Mouse (Mus musculus) intestine, embryonic 14.5 days (tissue): ENCODE data around the gene Cdk5rap3. TPM values are rescaled to one million over a fixed set of nuclear protein-coding genes. Genes with fewer than 3 reads are reported as not detected.
A peak's percentile ranks its signal among the peaks of the same experiment; 100 is the strongest.

ENCODE experiments used
- ATAC-seq: fragments of 200-750 bp; cut with Nextera tagmentation; replicated peaks from 2 replicates; pipeline ENCODE4 v1.8.0; 2017; ENCODE audit warnings: low read depth, moderate number of reproducible peaks, moderate TSS enrichment, moderate library complexity; ENCODE audit not compliant: low FRiP score, low TSS enrichment
- DNase-seq: peaks from one replicate; pipeline ENCODE4 v3.0.0-alpha.2; 2018; ENCODE audit warnings: low spot score
- H3K27ac ChIP-seq: fragments of 300-500 bp; sonication (generic); 2 replicates; pipeline ENCODE4 v1.5.1; 2014; ENCODE audit warnings: low read depth, mild to moderate bottlenecking, control low read depth
- H3K27me3 ChIP-seq: fragments of 300-500 bp; sonication (generic); replicated peaks from 2 replicates; pipeline ENCODE4 v1.6.1; 2014; ENCODE audit warnings: low read length, control low read depth; ENCODE audit not compliant: control insufficient read depth, insufficient read depth
- H3K36me3 ChIP-seq: fragments of 300-500 bp; sonication (generic); 2 replicates; pipeline ENCODE4 v1.6.1; 2014; ENCODE audit warnings: low read length, control low read depth; ENCODE audit not compliant: control insufficient read depth, insufficient read depth
- H3K4me1 ChIP-seq: fragments of 300-500 bp; sonication (generic); replicated peaks from 2 replicates; pipeline ENCODE4 v1.6.1; 2014; ENCODE audit warnings: low read length, control low read depth, mixed read lengths; ENCODE audit not compliant: control insufficient read depth, insufficient read depth
- H3K4me2 ChIP-seq: fragments of 300-500 bp; sonication (generic); 2 replicates; pipeline ENCODE4 v1.6.1; 2014; ENCODE audit warnings: low read length
- H3K4me3 ChIP-seq: fragments of 300-500 bp; sonication (generic); 2 replicates; pipeline ENCODE4 v1.5.1; 2014; ENCODE audit warnings: low read depth, low read length, control low read depth, mixed read lengths
- H3K9ac ChIP-seq: fragments of 300-500 bp; sonication (generic); 2 replicates; pipeline ENCODE4 v1.6.1; 2014; ENCODE audit warnings: mild to moderate bottlenecking, low read length
- H3K9me3 ChIP-seq: fragments of 300-500 bp; sonication (generic); 2 replicates; pipeline ENCODE4 v1.6.1; 2016; ENCODE audit warnings: low read length, control low read depth; ENCODE audit not compliant: control insufficient read depth
- WGBS: fragments of 180-500 bp; shearing (Covaris S2); extraction: QIAGEN DNeasy Blood & Tissue Kit; methylation state at CpG from one replicate; pipeline ENCODE4 v1.1.7; 2014; 5-methylcytosine and 5-hydroxymethylcytosine counted together
- polyA plus RNA-seq: library from polyadenylated mRNA; unstranded; fragments of >200 nt; fragmentation: Nextera tagmentation; extraction: Ambion mirVana; gene quantifications from 2 replicates; pipeline ENCODE4 v1.2.1, GENCODE M21; 2014

Gene Cdk5rap3
- polyA plus RNA-seq, 1 experiment from 2014 or later: 64.2 TPM

DNA sequence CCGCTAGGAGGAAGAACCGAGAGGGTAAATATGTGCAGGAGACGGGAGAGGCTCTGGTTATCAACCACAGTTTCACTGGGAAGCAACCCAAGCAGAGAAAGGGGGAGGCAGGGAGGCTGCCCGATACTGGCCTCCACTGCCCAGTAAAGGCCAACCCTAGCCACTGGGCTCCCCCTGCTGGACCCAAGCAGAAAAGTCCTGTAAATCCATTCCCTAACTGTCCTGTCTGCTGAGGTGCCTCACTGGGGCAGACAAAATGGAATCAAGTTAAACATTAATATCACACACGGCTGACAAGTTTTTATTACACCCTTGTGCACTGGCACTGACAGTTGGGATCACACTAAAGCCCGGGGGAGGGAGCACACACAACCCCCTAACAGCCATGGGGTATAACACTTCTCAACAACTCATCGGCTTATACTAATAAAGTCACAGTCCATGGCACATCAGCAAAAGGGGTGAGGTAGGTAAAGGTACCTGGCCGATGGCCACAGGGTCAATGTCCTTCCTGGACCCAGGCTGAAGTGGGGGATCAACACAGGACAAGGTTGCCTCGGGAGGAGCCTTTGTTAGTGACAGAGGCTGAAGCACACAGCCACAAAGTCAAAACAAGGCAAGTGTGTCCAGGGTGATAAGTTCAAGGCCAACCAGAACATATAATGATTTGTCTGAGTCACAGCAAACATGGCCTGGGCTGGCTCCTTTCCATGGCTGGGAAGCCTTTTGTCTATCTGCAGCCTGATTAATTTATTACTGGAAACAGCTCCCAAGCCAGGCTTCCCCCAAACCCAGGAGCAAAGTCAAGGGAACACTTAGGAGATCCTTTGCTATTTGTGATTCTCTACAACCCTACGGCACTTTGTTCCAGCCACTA lies 21.5 kb upstream of the Cdk5rap3 start:
- Histone ChIP-seq H3K27me3 (no peaks in the 10 kb centered on the region), H3K9me3 (no peaks in the 10 kb centered on the region), H3K4me3 (no peak overlapping the region), H3K9ac (no peak overlapping the region), H3K4me2 (no peak overlapping the region), H3K4me1 (peaks cover 3% of the 10 kb centered on the region; the same call in 1 of the 2 replicates), H3K27ac (peak overlapping the region; percentile 77), H3K36me3 (0 out of 2 replicates have a peak, but pooled peaks cover 6% of the 10 kb centered on the region)
- peak; percentile 70 for ATAC-seq
- peak; percentile 73 for DNase-seq
- 40% methylated on average over 10 of the region's 10 CpGs for WGBS

DNA sequence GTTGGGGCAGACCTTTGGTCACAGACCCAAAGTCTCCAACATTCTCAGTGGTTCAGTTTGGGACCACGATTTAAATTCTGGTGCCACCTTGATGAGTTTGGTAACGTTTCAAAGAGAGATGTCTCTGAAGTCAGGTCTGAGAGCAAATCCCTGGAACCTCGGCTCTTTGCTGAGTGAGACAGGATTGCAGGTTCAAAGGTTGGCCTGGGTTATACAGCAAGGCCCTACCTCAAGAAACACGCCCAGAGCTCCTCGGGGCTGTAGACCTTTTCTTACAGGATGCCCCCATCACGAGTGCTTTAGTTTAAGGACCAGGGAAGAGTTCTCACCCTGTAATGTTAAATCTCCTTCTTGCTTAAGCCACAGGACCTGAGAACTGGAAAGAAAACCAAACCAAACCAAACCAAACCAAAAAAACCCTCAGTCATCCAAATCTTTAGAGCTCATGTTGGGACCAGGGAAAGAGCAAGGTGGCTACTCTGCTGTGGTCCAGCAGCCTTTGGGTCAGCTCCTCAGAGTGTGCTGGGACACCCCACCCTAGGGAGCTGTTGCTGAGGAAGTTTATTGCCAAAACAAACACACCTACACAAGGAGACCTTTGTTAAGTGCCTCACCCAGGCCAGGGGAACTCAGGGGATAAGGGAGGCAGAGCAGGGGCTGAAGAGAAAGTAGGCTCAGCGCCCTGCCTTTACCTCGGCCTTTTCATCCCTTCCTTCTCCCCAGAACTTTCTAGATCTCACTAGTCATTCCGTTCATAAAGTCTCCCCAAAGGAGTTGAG lies 19.8 kb upstream of the Cdk5rap3 start:
- no peak overlapping the region for H3K9ac ChIP-seq
- ATAC-seq: no peak
- H3K27ac ChIP-seq: peak overlapping the region; percentile 77
- no peak overlapping the region for H3K4me3 ChIP-seq
- 0 out of 2 replicates have a peak, but pooled peaks cover 6% of the 10 kb centered on the region for H3K36me3 ChIP-seq
- no peaks in the 10 kb centered on the region for H3K9me3 ChIP-seq
- WGBS: 70% methylated on average over 8 of the region's 9 CpGs
- DNase-seq: no peak
- H3K27me3 ChIP-seq: no peaks in the 10 kb centered on the region
- peaks cover 3% of the 10 kb centered on the region; the same call in 1 of the 2 replicates for H3K4me1 ChIP-seq
- H3K4me2 ChIP-seq: no peak overlapping the region

DNA sequence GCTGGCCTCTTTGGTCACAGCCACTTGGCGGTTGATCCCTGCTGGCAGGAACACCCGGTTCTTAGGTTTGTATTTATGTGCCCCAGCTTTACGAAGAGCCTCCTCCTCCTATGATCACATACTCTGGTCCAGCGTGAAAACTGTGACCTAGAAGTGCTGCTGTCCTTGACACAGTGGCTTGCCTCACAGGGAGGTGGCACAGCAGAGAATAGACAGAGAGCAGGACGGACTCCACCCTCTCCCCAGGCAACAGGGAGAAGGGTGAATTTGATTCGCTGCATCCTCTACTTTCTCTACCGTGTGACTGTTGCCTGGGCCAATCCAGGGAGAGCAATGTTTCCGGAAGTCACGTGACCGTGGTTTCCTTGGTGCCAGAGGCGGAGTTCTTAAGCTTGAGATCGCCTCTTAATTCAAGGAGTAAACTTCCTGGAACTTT lies 18.6 kb upstream of the Cdk5rap3 start:
- no peak overlapping the region for H3K4me3 ChIP-seq
- DNase-seq (peak; percentile 70), ATAC-seq (peak; percentile 61)
- 17% methylated on average over 12 of the region's 12 CpGs for WGBS
- peaks cover 3% of the 10 kb centered on the region; the same call in 1 of the 2 replicates for H3K4me1 ChIP-seq
- H3K4me2 ChIP-seq: peak overlapping the region; percentile 18
- H3K27me3 ChIP-seq: no peaks in the 10 kb centered on the region
- 0 out of 2 replicates have a peak, but pooled peaks cover 6% of the 10 kb centered on the region for H3K36me3 ChIP-seq
- peak overlapping the region; percentile 77; the same call in 1 of the 2 replicates for H3K27ac ChIP-seq
- no peaks in the 10 kb centered on the region for H3K9me3 ChIP-seq
- no peak overlapping the region for H3K9ac ChIP-seq

GRCm38 (mm10) chr11:96933562-96934276 lies 17.4 kb upstream of the Cdk5rap3 start:
- H3K27me3 ChIP-seq: peaks cover 3% of the 10 kb centered on the region; the same call in 1 of the 2 replicates
- H3K4me1 ChIP-seq: peaks cover 7% of the 10 kb centered on the region; the same call in 1 of the 2 replicates
- WGBS: 84% methylated on average over 13 of the region's 13 CpGs
- ATAC-seq: no peak
- no peak overlapping the region for H3K9ac ChIP-seq
- H3K9me3 ChIP-seq: no peaks in the 10 kb centered on the region
- DNase-seq: no peak
- no peak overlapping the region for H3K4me3 ChIP-seq
- no peak overlapping the region for H3K27ac ChIP-seq
- no peak overlapping the region for H3K4me2 ChIP-seq
- 0 out of 2 replicates have a peak, but pooled peaks cover under 1% of the 10 kb centered on the region for H3K36me3 ChIP-seq

- H3K4me2 ChIP-seq: 0 out of 2 replicates have a peak overlapping the region, but pooled peaks have one; percentile 0
- peaks cover 3% of the 10 kb centered on the region; the same call in 1 of the 2 replicates for H3K27me3 ChIP-seq
- H3K9me3 ChIP-seq: no peaks in the 10 kb centered on the region
- no peak for DNase-seq
- no peak overlapping the region for H3K4me3 ChIP-seq
- no peak overlapping the region for H3K9ac ChIP-seq
- 70% methylated on average over 8 of the region's 8 CpGs for WGBS
- peaks cover 7% of the 10 kb centered on the region; the same call in 1 of the 2 replicates for H3K4me1 ChIP-seq
- no peak for ATAC-seq
- no peaks in the 10 kb centered on the region for H3K36me3 ChIP-seq
- no peak overlapping the region for H3K27ac ChIP-seq
Measured at GRCm38 (mm10) chr11:96931327-96932062, 15.2 kb upstream of the Cdk5rap3 start.

DNA sequence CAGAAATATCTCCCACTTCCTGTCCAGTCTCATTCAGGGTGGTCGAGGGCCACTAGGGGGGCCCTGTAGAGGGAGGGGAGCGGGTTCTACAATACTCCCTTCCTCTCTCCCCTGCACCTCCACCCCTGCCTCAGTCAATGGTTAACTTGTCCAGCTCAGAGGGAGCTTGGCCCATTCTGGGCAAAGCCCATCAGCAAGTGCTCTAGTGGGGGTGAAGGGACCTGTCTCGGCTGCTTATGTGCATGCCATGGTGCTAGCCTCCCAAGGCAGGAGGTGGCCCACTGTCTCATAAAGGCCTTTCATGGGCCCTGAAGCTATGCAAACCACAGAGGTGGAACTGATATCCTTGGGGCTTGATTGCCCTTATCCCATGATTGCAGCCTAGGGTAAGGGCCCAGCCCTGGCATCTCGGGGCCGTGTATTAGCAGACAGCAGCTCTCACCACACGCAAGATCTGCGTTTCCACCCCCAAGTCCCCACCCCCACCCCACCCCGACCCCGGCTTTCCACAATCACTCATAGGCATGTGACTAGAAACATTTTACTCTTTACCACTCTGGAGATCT lies 13.6 kb upstream of the Cdk5rap3 start:
- DNase-seq (peak; percentile 57), ATAC-seq (peak; percentile 45; the same call in 1 of the 2 replicates)
- H3K9ac ChIP-seq: peak overlapping the region; percentile 40
- H3K36me3 ChIP-seq: no peaks in the 10 kb centered on the region
- H3K4me3 ChIP-seq: peak overlapping the region; percentile 34
- H3K4me2 ChIP-seq: peak overlapping the region; percentile 41
- peaks cover 3% of the 10 kb centered on the region; the same call in 1 of the 2 replicates for H3K27me3 ChIP-seq
- 54% methylated on average over 9 of the region's 9 CpGs for WGBS
- peak overlapping the region; percentile 85 for H3K27ac ChIP-seq
- peaks cover 7% of the 10 kb centered on the region; the same call in 1 of the 2 replicates for H3K4me1 ChIP-seq
- no peaks in the 10 kb centered on the region for H3K9me3 ChIP-seq

DNA sequence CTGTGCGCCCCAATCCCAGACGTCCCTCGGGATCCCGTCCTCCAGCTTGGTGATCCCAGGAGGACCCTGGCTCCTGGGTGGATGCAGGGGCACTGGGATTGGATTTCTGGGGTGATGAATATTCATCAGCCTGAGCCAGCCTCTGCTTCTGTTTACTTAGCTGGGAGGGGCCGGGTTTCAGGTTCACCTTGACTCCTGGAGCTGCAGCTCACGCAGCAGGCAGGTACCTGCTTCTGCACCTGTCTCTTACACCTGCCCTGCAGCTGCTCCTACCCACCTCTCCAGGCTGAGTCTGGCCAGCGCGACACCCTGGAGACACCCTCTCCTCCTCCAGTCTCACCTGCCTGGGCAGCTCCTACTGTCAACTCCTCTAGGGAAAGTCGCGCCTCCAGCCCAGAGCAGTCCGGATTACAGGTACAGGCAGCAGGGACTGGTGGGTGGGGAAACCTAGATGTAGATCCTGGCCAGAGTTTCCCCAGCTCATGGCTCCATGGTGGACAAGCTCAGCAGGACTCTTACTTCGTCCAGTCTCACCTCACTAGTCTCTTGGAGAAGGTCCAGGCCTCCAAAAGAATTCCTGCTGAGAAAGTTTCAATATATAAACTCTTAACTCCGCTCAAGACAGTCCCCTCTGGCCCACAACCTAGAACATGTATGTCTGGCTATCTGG lies 12.9 kb upstream of the Cdk5rap3 start:
- 6% methylated on average over 13 of the region's 13 CpGs for WGBS
- H3K4me2 ChIP-seq: peak overlapping the region; percentile 41
- peak; percentile 80 for DNase-seq
- peak overlapping the region; percentile 40 for H3K9ac ChIP-seq
- H3K36me3 ChIP-seq: no peaks in the 10 kb centered on the region
- 0 out of 2 replicates have a peak, but pooled peaks cover 3% of the 10 kb centered on the region for H3K4me1 ChIP-seq
- peak; percentile 90 for ATAC-seq
- H3K4me3 ChIP-seq: peak overlapping the region; percentile 34
- H3K27ac ChIP-seq: peak overlapping the region; percentile 85
- H3K27me3 ChIP-seq: peaks cover 3% of the 10 kb centered on the region; the same call in 1 of the 2 replicates
- H3K9me3 ChIP-seq: no peaks in the 10 kb centered on the region
